Mouse (Mus musculus): Measurements from ENCODE around the gene Proser1.

DNA sequence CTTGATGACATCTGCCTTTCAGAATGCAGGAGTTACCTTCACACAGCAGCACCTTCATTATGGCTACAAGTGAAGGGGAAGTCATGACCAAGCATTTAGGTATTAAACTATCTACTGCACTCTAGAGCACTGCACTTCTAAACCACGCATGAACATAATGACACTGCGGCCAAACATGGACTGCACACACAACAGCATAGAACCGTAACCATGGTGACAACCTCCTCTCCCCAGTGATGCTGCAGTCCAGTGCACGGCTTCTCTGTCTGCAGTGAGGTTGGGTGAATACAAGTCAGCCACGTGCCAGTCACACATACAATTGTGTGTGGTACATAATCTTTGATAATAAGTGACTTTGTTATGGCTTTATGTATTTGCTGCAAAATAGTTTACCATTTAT, 17.9 kb upstream of the Proser1 start:
- TF ChIP-seq CTCF (conservative IDR thresholded peaks at IDR 0.05; ENCODE audit: insufficient read depth, insufficient read length, low read depth, low read length) (no peak), POLR2A (IDR thresholded peaks at IDR 0.05; ENCODE audit: low read depth, low read length) (no peak)

Data from kidney, adult 2 months (tissue).